Mouse (Mus musculus) neutrophil, adult 59 days (primary cell): ENCODE results near the gene H2al2c. TPM values are rescaled to one million over a fixed set of nuclear protein-coding genes. Genes with fewer than 3 reads are reported as not detected.

Experiments used
- total RNA-seq, 2 experiments: library from RNA; stranded (reverse); gene quantifications; 1 replicate in 1 of 2; 2 replicates in 1 of 2; pipeline ENCODE4 v1.2.4; 2023

The H2al2c gene
- total RNA-seq = not detected

DNA sequence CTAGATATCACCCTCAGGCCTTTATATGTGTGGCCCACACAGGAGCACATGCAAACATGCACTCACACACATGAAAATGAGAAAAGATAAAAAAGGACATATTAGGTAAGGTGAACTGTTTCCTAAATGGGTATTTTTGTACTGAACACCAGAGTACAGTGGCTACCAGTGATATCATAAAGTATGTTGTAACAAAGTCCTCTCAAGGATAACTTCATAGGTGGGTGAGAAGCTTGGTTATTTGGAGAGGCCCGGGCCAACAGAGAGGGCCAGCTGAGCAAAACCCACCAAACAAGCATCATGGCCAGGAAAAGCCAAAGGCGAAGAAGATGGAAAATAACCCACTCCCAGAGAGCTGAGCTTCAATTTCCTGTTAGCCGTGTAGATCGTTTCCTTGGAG is at the start of gene H2al2c:
Gene H2al2c (plus strand): TSS at position 301 of the 400 bp plus-strand sequence.

Other genes starting within 250 kb of the H2al2c start
- not detected for gene Sry, start 64.6 kb downstream of the H2al2c start, total RNA-seq
- not detected for gene H2al2b, start 121.6 kb downstream of the H2al2c start, total RNA-seq
- not detected for gene Gm4064, start 197.1 kb downstream of the H2al2c start, total RNA-seq
- gene Rbmy, start 231.6 kb downstream of the H2al2c start, total RNA-seq = not detected
- gene Gm10256, start 231.6 kb downstream of the H2al2c start, total RNA-seq = not detected